Mouse (Mus musculus): ENCODE measurements around the gene Oxsr1. TPM values are rescaled to one million over a fixed set of nuclear protein-coding genes. Genes with fewer than 3 reads are reported as not detected.

The Oxsr1 gene
- total and polyA plus RNA-seq, 3 experiments: 17.4 to 51.7 (median 45.6) TPM

DNA sequence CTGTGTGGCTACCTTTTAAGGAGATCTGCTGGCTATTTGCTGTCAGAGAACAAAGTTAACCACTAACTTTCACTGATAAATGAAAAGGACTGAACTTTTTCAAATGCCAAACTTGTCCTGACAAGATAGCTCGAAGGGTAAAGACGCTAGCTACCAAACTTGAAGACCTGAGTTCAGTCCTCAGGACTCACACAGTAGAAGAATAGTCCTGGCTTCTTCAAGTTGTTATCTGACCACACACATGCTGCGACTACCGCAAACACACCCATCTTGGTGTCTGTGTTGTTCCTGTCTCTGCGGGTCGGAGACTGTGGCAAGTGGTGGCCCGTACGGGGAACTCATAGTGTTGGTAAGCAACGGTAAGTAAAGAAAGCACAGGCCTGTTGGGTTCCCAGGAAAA lies 118.6 kb downstream of the Oxsr1 start:
- 93% methylated on average over 9 of the region's 9 CpGs for WGBS
- Histone ChIP-seq H3K4me1 (ENCODE audit: control insufficient read depth, insufficient read depth, low read length) (no peaks in the 10 kb centered on the region), H3K27me3 (ENCODE audit: control insufficient read depth, insufficient read depth, low read length) (no peaks in the 10 kb centered on the region), H3K79me2 (replicated peaks; ENCODE audit: control insufficient read depth, insufficient read depth, low read length) (no peaks in the 10 kb centered on the region), H3K9ac (ENCODE audit: low read depth, low read length) (no peak overlapping the region), H3K4me3 (no peak overlapping the region), H3K27ac (no peak overlapping the region), H3K36me3 (ENCODE audit: control insufficient read depth, insufficient read depth, low read length) (no peaks in the 10 kb centered on the region)
- no peak for DNase-seq
- intact Hi-C loops (cut with DNase I): no loop called here
- TF ChIP-seq CTCF (IDR thresholded peaks at IDR 0.05) (no peak), POLR2A (IDR thresholded peaks at IDR 0.05; ENCODE audit: insufficient read depth, low read depth, low read length) (no peak), EP300 (IDR thresholded peaks at IDR 0.05; ENCODE audit: insufficient read depth, low read depth, low read length) (no peak)

DNA sequence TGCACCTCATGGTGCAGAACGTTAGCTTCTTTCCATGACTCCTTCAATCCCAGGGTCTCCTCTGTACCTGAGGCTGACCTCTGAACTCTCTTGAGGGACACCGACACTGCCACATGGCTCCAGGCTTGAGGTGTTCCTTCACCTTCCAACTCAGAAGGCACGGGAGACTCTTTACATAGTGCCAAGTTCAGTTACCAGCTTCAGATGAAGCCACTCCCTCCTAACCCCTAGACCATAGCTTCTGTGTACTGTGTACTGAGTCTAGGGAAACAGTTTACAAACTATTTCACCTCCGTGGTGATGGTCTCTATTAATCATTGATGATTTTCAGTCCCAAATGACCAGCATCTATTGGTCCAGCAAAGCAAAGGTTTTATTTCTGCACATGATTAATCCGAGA lies 120.6 kb downstream of the Oxsr1 start:
- DNase-seq: no peak
- intact Hi-C loops (cut with DNase I): no loop called here

DNA sequence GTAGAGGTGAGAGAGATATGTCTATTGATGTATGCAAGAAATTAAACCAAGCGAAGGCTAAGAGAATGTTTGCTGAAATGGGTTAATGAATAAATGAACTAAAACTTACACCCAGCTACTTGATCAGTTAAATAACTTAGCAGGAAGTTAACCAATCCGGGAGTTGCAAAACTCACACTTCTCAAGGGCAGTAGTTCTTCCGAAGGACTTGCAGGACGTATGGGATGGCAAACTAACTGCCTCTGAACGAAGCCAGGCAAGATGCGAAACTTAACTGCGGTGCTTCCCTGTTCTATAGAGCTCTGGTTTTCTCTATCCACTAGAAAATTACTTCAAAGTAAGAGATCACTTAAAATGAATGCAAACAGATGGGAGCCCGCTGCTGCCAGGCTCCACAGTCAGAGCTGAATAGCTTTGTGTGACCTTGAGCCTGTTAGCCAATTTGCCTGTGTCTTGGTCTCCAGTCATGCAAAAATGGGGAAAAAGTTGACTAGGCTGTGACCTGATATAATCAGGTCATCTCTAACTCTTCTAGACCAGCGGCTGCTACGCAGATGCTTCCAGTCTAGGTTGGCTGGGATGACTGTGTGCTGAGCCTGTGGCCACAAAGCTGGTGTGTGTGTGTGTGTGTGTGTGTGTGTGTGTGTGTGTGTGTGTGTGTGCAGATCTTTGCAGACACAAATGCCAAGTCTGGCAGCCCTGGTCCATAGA lies 122.9 kb downstream of the Oxsr1 start:
- TF ChIP-seq CTCF (IDR thresholded peaks at IDR 0.05) (no peak), POLR2A (IDR thresholded peaks at IDR 0.05; ENCODE audit: insufficient read depth, low read depth, low read length) (no peak), EP300 (IDR thresholded peaks at IDR 0.05; ENCODE audit: insufficient read depth, low read depth, low read length) (no peak)
- Histone ChIP-seq H3K36me3 (ENCODE audit: control insufficient read depth, insufficient read depth, low read length) (no peaks in the 10 kb centered on the region), H3K27ac (no peak overlapping the region), H3K4me1 (ENCODE audit: control insufficient read depth, insufficient read depth, low read length) (no peaks in the 10 kb centered on the region), H3K27me3 (ENCODE audit: control insufficient read depth, insufficient read depth, low read length) (no peaks in the 10 kb centered on the region), H3K9ac (ENCODE audit: low read depth, low read length) (no peak overlapping the region), H3K79me2 (replicated peaks; ENCODE audit: control insufficient read depth, insufficient read depth, low read length) (no peaks in the 10 kb centered on the region), H3K4me3 (no peak overlapping the region)
- 85% methylated on average over 10 of the region's 10 CpGs for WGBS
- intact Hi-C loops (cut with DNase I): no loop called here
- no peak for DNase-seq

More for the DNA sequence above, 120.6 kb downstream of the Oxsr1 start:
- Histone ChIP-seq H3K9ac (ENCODE audit: low read depth, low read length) (no peak overlapping the region), H3K4me1 (ENCODE audit: control insufficient read depth, insufficient read depth, low read length) (no peaks in the 10 kb centered on the region), H3K27me3 (ENCODE audit: control insufficient read depth, insufficient read depth, low read length) (no peaks in the 10 kb centered on the region), H3K4me3 (no peak overlapping the region), H3K36me3 (ENCODE audit: control insufficient read depth, insufficient read depth, low read length) (no peaks in the 10 kb centered on the region), H3K27ac (no peak overlapping the region), H3K79me2 (replicated peaks; ENCODE audit: control insufficient read depth, insufficient read depth, low read length) (no peaks in the 10 kb centered on the region)
- WGBS: 80% methylated on average over 5 of the region's 5 CpGs
- no peak for TF ChIP-seq EP300 (IDR thresholded peaks at IDR 0.05; ENCODE audit: insufficient read depth, low read depth, low read length)
- TF ChIP-seq CTCF (IDR thresholded peaks at IDR 0.05): no peak
- no peak for TF ChIP-seq POLR2A (IDR thresholded peaks at IDR 0.05; ENCODE audit: insufficient read depth, low read depth, low read length)

DNA sequence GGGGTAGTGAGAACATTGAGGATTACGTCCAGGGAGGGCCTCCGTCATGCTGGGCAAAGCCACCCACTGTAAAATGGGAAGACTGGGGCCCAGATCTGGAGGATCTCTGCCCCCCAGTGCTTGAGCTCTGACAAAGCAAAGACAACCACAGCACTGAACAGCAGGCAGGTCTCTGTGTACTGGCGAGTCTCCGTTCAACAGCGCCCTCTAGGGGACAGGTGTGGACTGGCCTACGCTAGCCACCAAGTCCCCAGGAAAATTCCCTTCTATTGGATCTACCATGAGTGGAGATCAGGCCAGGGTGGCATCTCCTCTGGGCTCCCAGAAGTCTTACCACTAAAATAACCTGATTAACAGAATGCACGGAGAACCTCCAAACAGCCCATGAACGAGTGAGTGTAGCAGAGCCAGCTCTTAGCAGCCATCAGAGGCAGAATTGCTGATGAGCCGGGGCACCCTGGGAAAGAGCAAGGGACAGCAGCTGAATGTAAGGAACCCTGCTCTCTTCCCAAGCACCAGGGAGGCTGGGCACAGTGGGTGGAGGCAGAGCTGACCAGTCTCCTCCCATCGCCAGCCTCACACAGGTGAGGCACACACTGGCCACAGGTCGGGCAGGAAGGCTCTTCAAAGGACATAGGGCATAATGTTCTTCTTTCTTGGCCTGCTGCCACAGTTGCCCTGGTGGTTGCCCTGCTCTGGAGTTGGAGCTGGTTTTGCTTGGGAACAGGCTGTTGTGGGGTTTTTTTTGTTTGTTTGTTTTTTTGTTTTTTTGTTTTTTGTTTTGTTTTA lies 129.8 kb downstream of the Oxsr1 start:
- Histone ChIP-seq H3K4me1 (ENCODE audit: control insufficient read depth, insufficient read depth, low read length) (no peaks in the 10 kb centered on the region), H3K9ac (ENCODE audit: low read depth, low read length) (no peak overlapping the region), H3K4me3 (no peak overlapping the region), H3K79me2 (replicated peaks; ENCODE audit: control insufficient read depth, insufficient read depth, low read length) (no peaks in the 10 kb centered on the region), H3K27me3 (ENCODE audit: control insufficient read depth, insufficient read depth, low read length) (no peaks in the 10 kb centered on the region), H3K36me3 (ENCODE audit: control insufficient read depth, insufficient read depth, low read length) (no peaks in the 10 kb centered on the region), H3K27ac (no peak overlapping the region)
- DNase-seq: peak; percentile 22 to 35
- TF ChIP-seq POLR2A (IDR thresholded peaks at IDR 0.05; ENCODE audit: insufficient read depth, low read depth, low read length) (no peak), EP300 (IDR thresholded peaks at IDR 0.05; ENCODE audit: insufficient read depth, low read depth, low read length) (no peak), CTCF (IDR thresholded peaks at IDR 0.05) (peak; percentile 69)
- intact Hi-C loops (cut with DNase I): loop anchor here (5.0 kb wide), 1 partner anchor 275 kb away; no protein-coding TSS in a partner anchor
- WGBS: 38% methylated on average over 11 of the region's 11 CpGs

Other genes starting within 250 kb of the Oxsr1 start
- 10 to 100 TPM; 14.5 to 16.6 TPM for gene Plcd1, start 228.9 kb downstream of the Oxsr1 start, total RNA-seq (2021)
- gene Plcd1, start 228.9 kb downstream of the Oxsr1 start, polyA plus RNA-seq (2012; rRNA removed): 32.2 and 39.4 TPM in 2 replicates
- under 1 TPM; 0.13 to 0.32 TPM for gene Dlec1, start 219.9 kb downstream of the Oxsr1 start, total RNA-seq (2021)
- 0.20 and 0.82 TPM in 2 replicates for gene Dlec1, start 219.9 kb downstream of the Oxsr1 start, polyA plus RNA-seq (2012; rRNA removed)
- 1 to 10 TPM; 1.4 to 1.6 TPM for gene Acaa1b, start 165.3 kb downstream of the Oxsr1 start, total RNA-seq (2021)
- 2.2 and 2.4 TPM in 2 replicates for gene Acaa1b, start 165.3 kb downstream of the Oxsr1 start, polyA plus RNA-seq (2012; rRNA removed)
- not detected for gene Gm47289, start 163.3 kb downstream of the Oxsr1 start, total RNA-seq (2021)
- gene Gm47289, start 163.3 kb downstream of the Oxsr1 start, polyA plus RNA-seq (2012; rRNA removed): not detected in 2 replicates
- not detected for gene Slc22a13, start 113.3 kb downstream of the Oxsr1 start, total RNA-seq (2021)
- 0.06 TPM in 1 of 2 replicates, not detected in the other for gene Slc22a13, start 113.3 kb downstream of the Oxsr1 start, polyA plus RNA-seq (2012; rRNA removed)
- 10 to 100 TPM; 72.4 to 78.5 TPM for gene Acaa1a, start 17.2 kb upstream of the Oxsr1 start, total RNA-seq (2021)
- 104 and 107 TPM in 2 replicates for gene Acaa1a, start 17.2 kb upstream of the Oxsr1 start, polyA plus RNA-seq (2012; rRNA removed)
- 10 to 100 TPM; 12.1 to 14.8 TPM for gene Myd88, start 19.0 kb upstream of the Oxsr1 start, total RNA-seq (2021)
- gene Myd88, start 19.0 kb upstream of the Oxsr1 start, polyA plus RNA-seq (2012; rRNA removed): 12.2 and 14.6 TPM in 2 replicates
- under 1 TPM; 0.16 to 0.18 TPM for gene Xylb, start 35.0 kb upstream of the Oxsr1 start, total RNA-seq (2021)
- gene Xylb, start 35.0 kb upstream of the Oxsr1 start, polyA plus RNA-seq (2012; rRNA removed): 0.67 and 1.2 TPM in 2 replicates
- not detected for gene Slc22a14, start 43.1 kb upstream of the Oxsr1 start, total RNA-seq (2021)
- 0.35 and 0.78 TPM in 2 replicates for gene Slc22a14, start 43.1 kb upstream of the Oxsr1 start, polyA plus RNA-seq (2012; rRNA removed)
- 1 to 10 TPM; 4.6 to 6.8 TPM for gene Acvr2b, start 79.7 kb upstream of the Oxsr1 start, total RNA-seq (2021)
- gene Acvr2b, start 79.7 kb upstream of the Oxsr1 start, polyA plus RNA-seq (2012; rRNA removed): 2.2 and 3.1 TPM in 2 replicates
- gene Exog, start 122.5 kb upstream of the Oxsr1 start, total RNA-seq (2021): 1 to 10 TPM; 2.0 to 3.1 TPM
- gene Exog, start 122.5 kb upstream of the Oxsr1 start, polyA plus RNA-seq (2012; rRNA removed): 1.7 and 2.8 TPM in 2 replicates